8 mouse cellular contexts compared by ENCODE assay signal in genomic region chr15:78401921-78402320, GRCm38 (mm10). TPM values are rescaled to one million over a fixed set of nuclear protein-coding genes. Genes with fewer than 3 reads are reported as not detected.
A peak's percentile ranks its signal among the peaks of the same experiment; 100 is the strongest.
DNase-seq lines count a peak whose midpoint lies in the region; ATAC-seq and TF ChIP-seq lines count a peak whose summit lies in the region.
"Had no signal": no experiment of that assay in that cellular context is flagged by ENCODE, and none has a peak within 500 bp of the region (broad histone marks: within the 10 kb centered on the region; RNA-seq: fewer than 3 reads in every experiment).

No protein-coding gene starts in this region.

- H3K27ac ChIP-seq in cortical plate, adult 2 months (ENCODE audit: insufficient read depth, low read length) = peak overlapping the region; percentile 81
- peak overlapping the region; percentile 60; the same call in 1 of the 2 replicates for H3K27ac ChIP-seq in liver, embryonic 11.5 days (ENCODE audit: low read depth, low read length)

- H3K4me1 ChIP-seq in cortical plate, adult 2 months (ENCODE audit: control insufficient read depth, insufficient read depth, low read length) = peaks cover 5% of the 10 kb centered on the region; the same call in 1 of the 2 replicates
- H3K4me1 ChIP-seq in liver, embryonic 11.5 days (replicated peaks; ENCODE audit: control insufficient read depth, insufficient read depth, low read length) = peaks cover 28% of the 10 kb centered on the region

- WGBS in liver, embryonic 11.5 days = 59% methylated on average over 4 of the region's 4 CpGs

- TF ChIP-seq POLR2A in cortical plate, adult 2 months (IDR thresholded peaks at IDR 0.05; ENCODE audit: extremely low read depth, insufficient read depth, low read length) = no peak

- DNase-seq in spleen, postnatal 10 days (ENCODE audit: low spot score in 2 of 2) = peak; percentile 24 to 50
- DNase-seq in spleen, postnatal 14 days (ENCODE audit: low spot score in 2 of 2) = no peak
- peak; percentile 88 for DNase-seq in heart, postnatal 4 days
- no peak for DNase-seq in liver, embryonic 11.5 days (ENCODE audit: low spot score)
- DNase-seq in right cerebral cortex, postnatal 36 days (ENCODE audit: low spot score in 2 of 2) = peak; percentile 34 to 45
- no peak for DNase-seq in yolk sac, embryonic 10.5 days (ENCODE audit: low spot score)

- no peak overlapping the region for H3K4me3 ChIP-seq in cortical plate, adult 2 months (ENCODE audit: insufficient read depth, low read length)
- H3K4me3 ChIP-seq in liver, embryonic 11.5 days (ENCODE audit: low read depth, low read length) = no peak overlapping the region

- H3K27me3 ChIP-seq in liver, embryonic 11.5 days (replicated peaks; ENCODE audit: control insufficient read depth, insufficient read depth, low read length) = no peaks in the 10 kb centered on the region

- no peak overlapping the region; the same call in 1 of the 2 replicates for H3K4me2 ChIP-seq in liver, embryonic 11.5 days

- no peak for ATAC-seq in liver, embryonic 11.5 days (replicated peaks; ENCODE audit: low FRiP score)

- no peaks in the 10 kb centered on the region for H3K9me3 ChIP-seq in liver, embryonic 11.5 days (ENCODE audit: control insufficient read depth, low read length)

- H3K9ac ChIP-seq in liver, embryonic 11.5 days (ENCODE audit: low read depth, low read length) = no peak overlapping the region

- no peak for TF ChIP-seq CTCF in cortical plate, adult 2 months (IDR thresholded peaks at IDR 0.05; ENCODE audit: extremely low read depth, insufficient read depth, low read length)

- H3K36me3 ChIP-seq in liver, embryonic 11.5 days (ENCODE audit: control insufficient read depth, insufficient read depth, low read length) = no peaks in the 10 kb centered on the region

RNA-seq across cellular contexts. Expression of gene Tst, which starts 3.8 kb away (rescaled TPM):
- 65.7 and 67.6 TPM in 2 replicates for polyA plus RNA-seq in cortical plate, adult 2 months (2012; rRNA removed)
- 10 to 100 TPM; 16.9 to 20.1 TPM for total RNA-seq in heart, postnatal 4 days (2021)
- polyA plus RNA-seq in liver, embryonic 11.5 days (2014; fragmentation: Nextera tagmentation; extraction: Ambion mirVana) = 95.3 and 98.9 TPM in 2 replicates

RNA-seq across cellular contexts. Expression of gene Mpst, which starts 4.3 kb away (rescaled TPM):
- polyA plus RNA-seq in cortical plate, adult 2 months (2012; rRNA removed) = 66.7 and 72.9 TPM in 2 replicates
- 10 to 100 TPM; 21.9 to 24.9 TPM for total RNA-seq in heart, postnatal 4 days (2021)
- 5.1 TPM in 2 replicates for polyA plus RNA-seq in liver, embryonic 11.5 days (2014; fragmentation: Nextera tagmentation; extraction: Ambion mirVana)

RNA-seq across cellular contexts. Expression of gene Tex33, which starts 6.2 kb away (rescaled TPM):
- not detected in 2 replicates for polyA plus RNA-seq in cortical plate, adult 2 months (2012; rRNA removed)
- not detected for total RNA-seq in heart, postnatal 4 days (2021)
- not detected in 2 replicates for polyA plus RNA-seq in liver, embryonic 11.5 days (2014; fragmentation: Nextera tagmentation; extraction: Ambion mirVana)
- polyA plus RNA-seq: intestine, embryonic 14.5 days had no signal

RNA-seq across cellular contexts. Expression of gene Kctd17, which starts 26.4 kb away (rescaled TPM):
- 489 and 526 TPM in 2 replicates for polyA plus RNA-seq in cortical plate, adult 2 months (2012; rRNA removed)
- 10 to 100 TPM; 72.0 to 74.8 TPM for total RNA-seq in heart, postnatal 4 days (2021)
- 17.1 and 19.2 TPM in 2 replicates for polyA plus RNA-seq in liver, embryonic 11.5 days (2014; fragmentation: Nextera tagmentation; extraction: Ambion mirVana)

Comparison
In these comparisons a context has a peak if more than half of its experiments do, and no peak if none do; other contexts are left out.
1. DNase-seq: peak in spleen, postnatal 10 days (2 of 2), heart, postnatal 4 days (single experiment) and right cerebral cortex, postnatal 36 days (2 of 2); none in spleen, postnatal 14 days (0 of 2), liver, embryonic 11.5 days (single experiment) and yolk sac, embryonic 10.5 days (single experiment).
2. RNA of gene Mpst, which starts 4.3 kb away (polyA plus RNA-seq): 66.7 to 72.9 TPM in cortical plate, adult 2 months; 5.1 TPM in liver, embryonic 11.5 days; every median in the first group is over 10 times any median in the second.